Mouse (Mus musculus) G1E (cell line): ENCODE data around the gene Igsf9b.

Experiments used
- CTCF ChIP-seq: IDR thresholded peaks from 2 replicates; pipeline ENCODE4 v1.5.1; 2012; ENCODE audit warnings: low read depth, low read length, inconsistent platforms, mixed read lengths
- TAL1 ChIP-seq: conservative IDR thresholded peaks from 2 replicates; pipeline ENCODE4 v1.6.1; 2012; ENCODE audit warnings: low read depth, low read length, inconsistent platforms, mixed read lengths

GRCm38 (mm10) chr9:27323412-27323811 is 24.4 kb downstream of the Igsf9b start:
- TF ChIP-seq CTCF (no peak), TAL1 (no peak)
